Mouse (Mus musculus): ENCODE results near the gene Ppp1r27.

Gene Ppp1r27

DNA sequence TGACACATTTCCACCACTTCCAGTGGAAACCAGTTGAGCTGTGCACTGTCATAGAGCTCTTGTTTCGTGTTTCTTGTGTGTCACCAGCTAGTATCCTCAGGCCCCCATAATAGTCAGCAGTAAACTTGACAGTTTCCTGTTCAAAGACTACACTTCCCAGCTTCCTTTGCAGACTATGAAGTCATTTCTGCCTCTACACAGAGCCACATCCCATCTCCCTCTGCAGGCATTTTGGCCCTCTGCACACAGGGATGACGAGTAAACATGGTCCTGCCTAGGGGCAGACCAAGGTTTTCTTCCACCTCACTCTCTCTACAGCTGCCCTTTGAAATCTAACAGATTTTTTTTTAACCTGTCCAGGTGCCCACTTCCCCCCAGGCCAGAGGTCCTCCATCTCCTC is 3.5 kb downstream of the Ppp1r27 start:
- DNase-seq (ENCODE audit: low spot score in 2 of 2), result no peak

DNA sequence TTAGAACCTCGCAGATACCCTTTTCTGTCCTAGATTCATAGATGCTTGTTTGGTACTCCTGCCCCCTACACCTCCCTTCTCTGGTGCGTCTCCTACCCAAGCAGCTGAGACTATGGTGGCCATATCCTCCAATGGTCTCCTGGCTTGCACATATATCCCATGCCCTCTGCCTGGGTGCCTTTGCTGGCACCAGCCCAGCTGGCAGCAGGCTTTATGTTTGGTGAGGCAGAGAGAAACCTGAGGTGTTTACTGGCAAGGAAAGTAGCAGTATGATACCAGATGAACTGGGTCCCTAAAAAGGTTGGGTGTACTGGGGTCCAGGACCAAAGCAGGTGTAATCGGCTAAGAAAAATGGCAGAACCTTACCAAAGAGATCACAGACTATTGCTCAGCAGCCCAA is 5.0 kb downstream of the Ppp1r27 start:
- no peak for DNase-seq (ENCODE audit: low spot score in 2 of 2)

DNA sequence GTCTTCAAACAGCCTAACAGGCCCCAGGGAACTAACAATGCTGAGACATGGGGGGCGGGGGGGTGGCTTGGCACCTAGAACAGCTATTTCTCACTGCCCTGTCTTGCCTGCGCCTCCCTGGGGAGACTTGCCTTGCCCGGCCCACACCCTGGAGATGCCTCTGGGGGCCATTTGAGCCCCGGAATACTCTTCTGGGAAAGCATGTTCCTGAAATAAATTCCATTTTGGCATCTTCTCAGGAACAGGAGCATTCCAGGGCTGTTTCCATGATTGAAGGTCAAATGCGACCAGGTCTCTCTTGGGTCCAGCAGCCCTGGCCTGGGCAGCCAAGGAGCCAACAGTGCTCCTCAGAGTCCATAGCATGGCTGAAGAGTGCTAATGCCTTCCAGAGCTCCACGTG is 8.6 kb downstream of the Ppp1r27 start:
- DNase-seq (ENCODE audit: low spot score in 2 of 2), result no peak

DNA sequence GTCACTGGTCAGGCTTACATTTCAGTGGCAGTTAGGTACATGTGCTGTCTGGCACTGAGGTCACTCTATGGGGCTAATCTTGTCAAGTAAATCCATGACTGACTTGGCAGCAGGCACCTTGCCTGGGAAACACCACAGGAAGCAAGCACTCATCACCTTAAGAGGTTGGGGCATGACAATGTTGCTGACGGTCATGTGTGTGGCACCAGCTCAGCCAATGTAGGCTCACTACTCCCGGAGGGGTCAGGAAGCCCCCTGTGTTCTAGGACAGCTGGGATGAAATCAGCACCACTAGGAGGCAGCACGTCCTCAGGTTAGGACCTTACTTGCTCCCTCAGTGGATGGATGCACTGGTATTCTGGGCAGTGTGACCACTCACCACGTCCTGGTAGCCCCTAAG is 9.0 kb downstream of the Ppp1r27 start:
- no peak for DNase-seq (ENCODE audit: low spot score in 2 of 2)

DNA sequence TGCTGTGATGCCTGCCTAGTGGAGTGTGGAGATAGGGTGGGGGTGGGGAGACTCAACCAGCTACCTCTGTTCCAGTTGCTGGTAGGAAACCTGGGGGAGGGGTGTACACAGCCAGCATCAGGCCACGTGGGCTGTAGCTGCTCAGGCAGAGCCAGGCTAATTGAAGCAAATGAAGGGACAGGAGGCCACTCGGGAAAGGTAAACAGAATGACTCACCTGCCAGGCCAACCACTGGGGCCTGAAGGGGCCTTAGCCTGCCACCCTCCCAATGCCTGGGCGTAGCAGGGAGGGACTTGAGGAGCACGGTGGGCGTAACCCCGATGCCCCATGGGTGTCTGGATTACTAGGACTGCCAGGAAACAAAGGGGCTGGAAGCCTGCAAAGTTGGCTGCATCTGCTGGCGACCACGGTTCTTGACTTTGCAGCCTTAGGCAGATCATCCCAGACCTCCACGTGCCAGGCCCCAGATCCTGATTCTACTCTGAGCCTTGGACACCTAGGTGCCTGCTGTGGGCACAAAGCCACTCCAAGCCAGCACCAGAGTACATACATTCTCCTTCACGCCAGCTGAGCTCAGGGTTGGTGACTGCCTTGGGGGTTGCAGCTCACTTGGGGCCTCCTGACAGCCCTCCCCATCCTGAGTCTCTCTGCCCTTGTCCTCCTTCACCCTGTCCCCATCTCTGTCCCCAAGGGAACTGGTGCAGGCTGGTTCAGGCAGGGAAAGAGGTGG is 11.5 kb downstream of the Ppp1r27 start:
- no peak for DNase-seq (ENCODE audit: low spot score in 2 of 2)

DNA sequence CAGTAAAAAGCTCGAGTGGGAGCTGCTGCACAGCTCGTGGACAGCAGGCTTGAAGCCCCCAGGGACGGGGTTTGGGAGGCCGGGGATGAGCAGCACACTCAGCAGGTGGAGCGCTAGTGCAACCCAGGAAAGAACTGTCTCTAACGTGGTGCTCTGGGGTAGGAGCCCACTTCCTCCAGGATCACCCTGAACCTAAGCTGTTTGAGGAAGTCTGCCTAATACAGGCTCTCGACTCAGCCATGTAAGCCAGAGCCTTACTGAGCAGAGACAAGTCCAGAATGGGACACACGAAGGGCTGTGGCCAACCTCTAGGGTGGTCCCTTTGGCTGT is 12.0 kb downstream of the Ppp1r27 start:
- DNase-seq (ENCODE audit: low spot score in 2 of 2), result no peak

DNA sequence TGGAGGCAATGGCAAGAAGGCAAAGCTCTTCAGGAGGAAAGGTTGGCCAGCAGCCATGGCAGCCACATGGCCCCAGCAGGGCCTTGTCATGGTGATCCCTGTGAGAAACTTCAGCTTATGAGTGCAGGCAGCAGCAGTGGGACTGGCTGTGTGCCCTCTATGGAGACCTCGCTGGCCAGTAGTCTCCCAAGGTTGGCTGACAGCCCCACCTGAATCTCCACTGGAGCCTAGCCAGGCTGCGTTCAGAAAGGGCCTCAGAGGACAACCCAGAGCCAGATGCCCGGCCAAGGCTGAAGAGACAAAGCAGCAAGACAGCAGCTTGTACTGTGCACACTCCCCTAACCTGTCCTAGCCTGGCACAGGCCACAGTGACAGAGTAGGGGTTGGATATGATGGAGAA is 12.4 kb downstream of the Ppp1r27 start:
- no peak for DNase-seq (ENCODE audit: low spot score in 2 of 2)

DNA sequence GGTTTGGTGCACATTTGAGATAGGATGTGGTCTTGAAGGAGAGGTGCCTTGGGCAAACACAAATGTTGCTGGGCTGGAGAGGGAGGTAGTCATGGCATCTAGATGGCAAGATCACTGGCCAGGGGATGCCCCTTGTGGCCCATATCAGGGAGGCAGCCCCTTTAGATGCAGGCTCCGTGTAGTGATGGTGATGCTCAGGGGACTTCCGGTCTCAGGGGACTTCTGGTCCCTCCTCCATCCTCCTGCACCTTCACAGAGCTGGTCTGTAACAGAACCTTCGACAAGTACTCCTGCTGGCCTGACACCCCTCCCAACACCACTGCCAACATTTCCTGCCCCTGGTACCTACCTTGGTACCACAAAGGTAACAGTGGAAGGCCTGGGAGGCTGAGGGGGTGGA is 15.1 kb downstream of the Ppp1r27 start:
- no peak for DNase-seq (ENCODE audit: low spot score in 2 of 2)

DNA sequence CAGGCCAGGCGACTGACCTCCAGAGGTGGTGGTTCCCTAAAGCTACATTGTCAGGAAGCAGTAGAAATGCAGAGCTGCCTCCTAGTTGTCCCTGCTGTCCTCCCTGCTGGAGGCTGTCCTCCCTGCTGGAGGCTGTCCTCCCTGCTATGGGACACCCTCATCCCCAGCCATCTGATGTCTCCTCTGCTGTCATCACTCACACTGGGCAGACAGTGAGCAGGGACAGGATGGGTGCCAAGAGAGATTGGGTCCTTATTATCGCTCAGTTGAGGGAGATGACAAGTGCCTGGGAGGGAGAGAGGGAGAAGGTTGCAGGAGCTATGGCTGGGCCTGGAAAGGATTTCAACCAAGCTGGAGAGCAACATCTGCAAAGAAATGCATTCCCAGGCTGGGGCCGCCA is 15.8 kb downstream of the Ppp1r27 start:
- DNase-seq (ENCODE audit: low spot score in 2 of 2), result no peak

DNA sequence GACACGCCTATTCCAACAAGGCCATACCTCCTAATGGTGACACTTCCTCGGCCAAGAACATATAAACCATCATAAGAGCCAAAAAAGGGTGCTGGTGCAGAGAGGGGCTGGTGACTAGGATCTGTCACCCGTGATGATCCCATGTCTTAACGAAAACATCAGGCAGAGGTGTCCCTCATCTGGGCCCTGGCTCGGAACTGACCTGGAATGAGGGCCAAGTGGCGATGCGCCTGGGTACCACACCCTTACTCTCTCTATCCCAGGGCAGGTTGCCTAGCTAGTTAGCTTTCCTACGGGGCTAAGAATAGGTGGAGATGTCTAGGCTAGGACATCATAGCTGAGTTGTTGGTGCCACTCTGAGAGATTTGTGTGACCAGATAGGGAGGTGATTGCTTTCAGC is 16.8 kb downstream of the Ppp1r27 start:
- DNase-seq (ENCODE audit: low spot score in 2 of 2), result no peak

DNA sequence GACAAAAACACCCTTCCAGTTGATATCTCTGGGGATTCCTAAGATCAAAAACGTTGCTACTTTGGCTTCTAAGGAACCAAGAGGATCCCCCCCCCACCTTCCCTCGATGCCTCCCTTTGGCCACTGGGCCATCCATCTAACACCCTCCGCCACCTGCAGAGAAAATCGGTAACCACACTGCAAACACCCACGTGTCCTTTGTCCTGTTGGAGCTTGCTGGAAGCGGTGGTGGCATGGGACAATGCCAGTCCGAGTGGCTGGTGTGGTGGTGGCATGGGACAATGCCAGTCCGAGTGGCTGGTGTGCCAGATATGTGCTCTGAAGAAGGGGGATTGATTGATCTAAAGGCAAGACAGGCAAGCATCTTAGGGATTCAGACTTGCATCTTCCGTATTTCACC is 19.3 kb downstream of the Ppp1r27 start:
- no peak for DNase-seq (ENCODE audit: low spot score in 2 of 2)

DNA sequence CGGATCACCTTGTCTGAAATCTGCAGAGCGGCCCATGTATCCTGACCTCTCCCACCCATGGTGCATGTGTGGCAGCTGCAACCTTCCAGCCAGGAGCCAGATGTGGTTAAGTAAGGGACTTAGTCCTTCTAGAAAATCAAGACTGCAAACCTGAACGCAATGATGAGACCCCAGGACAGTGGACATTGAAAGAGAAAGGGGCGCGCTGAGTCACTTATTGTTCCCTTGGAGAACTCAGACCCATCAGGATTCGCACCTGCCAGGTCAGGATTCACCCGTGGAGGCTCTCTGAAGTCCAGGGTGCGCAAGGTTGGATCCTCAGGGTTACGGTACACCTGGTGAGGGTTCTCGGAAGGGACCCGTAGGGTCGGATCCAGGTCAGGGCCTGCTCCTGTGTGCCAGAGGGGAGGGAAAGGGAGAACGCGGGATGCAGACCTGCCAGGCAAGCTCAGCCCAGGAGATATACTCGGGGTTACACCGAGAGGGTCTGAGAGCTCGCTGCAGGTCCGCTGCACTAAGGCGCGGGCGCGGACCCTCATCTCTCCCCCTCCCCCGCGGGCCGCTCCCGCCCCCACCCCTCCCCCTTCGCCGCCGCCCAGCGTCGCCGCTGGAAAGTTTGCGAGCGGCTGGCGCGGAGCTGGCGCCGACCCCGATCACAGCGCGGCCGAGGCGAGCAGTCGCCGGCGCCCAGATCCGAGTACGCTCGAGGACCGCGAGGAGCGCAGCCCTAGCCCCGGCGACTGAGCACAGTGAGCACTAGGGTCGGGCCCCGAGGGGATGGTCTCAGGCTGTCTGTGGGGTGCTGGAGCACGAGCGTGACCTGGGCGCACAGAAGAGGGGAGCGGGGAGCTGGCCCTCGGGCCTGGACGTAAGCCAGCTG is 20.6 kb downstream of the Ppp1r27 start, which contains the start of gene Gcgr:
Gene Gcgr, plus strand, starts transcription at position 615 of the 880 bp plus-strand sequence.
- no peak for DNase-seq (ENCODE audit: low spot score in 2 of 2)

DNA sequence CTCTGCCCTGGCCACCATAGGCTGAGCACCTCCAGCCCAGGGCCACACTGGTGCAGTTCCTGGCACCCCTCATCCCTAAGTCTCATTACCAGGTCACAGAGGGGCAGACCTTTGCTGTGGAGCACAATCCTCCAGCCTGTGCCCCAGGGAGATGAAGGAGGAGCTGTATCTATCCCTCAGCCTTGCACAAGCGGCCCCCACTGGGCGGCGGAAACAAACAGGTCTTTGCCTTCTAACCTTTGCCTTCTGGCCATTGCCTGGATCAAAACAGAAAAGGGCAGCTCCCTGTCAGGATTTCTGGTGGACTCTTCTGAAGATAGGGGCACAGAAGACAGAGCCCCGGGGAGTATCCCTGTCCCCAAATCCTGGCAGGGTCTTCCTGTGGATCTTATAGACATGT is 22.0 kb downstream of the Ppp1r27 start:
- no peak for DNase-seq (ENCODE audit: low spot score in 2 of 2)

DNA sequence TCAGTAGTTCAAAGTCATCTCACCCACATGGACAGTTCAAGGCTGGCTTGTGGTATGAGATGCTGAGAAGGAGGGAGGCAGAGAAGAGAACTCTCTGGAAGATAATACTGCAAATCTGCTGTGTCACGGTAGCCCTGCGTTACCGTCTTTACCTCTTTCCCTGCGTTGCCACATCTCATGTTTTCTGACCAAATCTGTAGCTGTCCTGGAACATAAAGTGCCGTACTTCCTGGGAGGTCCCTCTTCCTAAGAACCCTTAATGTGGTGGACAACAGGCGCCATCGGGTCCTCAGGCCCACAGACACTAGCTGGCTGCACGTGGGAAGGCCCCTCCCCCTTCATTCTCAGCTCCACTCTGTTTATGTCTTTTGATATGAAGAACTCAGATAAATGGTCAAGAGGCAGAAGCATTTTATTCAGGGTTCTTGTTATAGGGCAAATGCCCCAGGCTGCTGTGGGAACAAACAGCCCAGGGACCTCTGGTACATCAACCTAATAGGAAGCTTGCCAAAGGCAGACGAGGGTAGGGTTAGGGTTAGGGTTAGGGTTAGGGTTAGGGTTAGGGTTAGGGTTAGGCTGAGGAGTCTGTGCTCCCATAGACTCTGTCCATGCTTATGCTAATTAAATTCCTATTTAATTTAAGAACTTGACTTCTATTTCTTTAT is 23.1 kb downstream of the Ppp1r27 start:
- no peak for DNase-seq (ENCODE audit: low spot score in 2 of 2)

DNA sequence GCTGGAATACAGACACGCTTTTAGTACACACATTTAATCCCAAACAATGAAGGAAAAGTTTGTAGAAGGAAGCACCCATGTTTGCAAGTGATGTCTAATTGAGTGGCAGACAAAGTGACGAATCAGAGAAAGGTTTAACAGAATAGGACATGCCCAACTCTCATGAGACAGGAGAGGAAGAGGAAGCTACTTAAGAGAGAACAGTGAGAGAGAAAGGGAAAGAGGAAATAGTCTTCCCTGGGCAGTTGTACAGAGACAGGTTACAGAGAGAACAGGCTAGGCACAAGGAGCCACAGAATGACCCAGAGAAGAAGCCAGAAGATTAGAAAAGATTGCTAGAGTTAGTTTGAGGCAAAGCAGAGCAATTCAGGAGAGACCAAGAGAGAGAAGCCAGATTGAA is 25.0 kb downstream of the Ppp1r27 start:
- no peak for DNase-seq (ENCODE audit: low spot score in 2 of 2)

DNA sequence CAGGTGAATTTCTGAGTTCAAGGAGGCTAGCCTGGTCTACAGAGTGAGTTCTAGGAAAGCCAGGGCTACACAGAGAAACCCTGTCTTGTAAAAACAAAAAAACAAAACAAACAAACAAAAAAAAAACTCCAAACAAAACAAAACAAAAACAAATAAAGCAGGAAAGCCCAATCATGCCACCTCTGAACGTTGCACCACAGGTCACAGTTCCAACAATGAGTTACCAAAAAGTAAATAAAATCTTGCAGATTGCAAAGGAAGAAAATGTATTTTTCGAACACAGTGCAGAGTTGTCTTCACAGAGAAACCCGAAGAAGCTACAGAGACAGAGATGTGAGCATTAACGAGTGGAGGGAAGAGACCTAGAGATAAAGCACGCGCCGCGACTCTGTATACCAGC is 28.4 kb downstream of the Ppp1r27 start:
- no peak for DNase-seq (ENCODE audit: low spot score in 2 of 2)

DNA sequence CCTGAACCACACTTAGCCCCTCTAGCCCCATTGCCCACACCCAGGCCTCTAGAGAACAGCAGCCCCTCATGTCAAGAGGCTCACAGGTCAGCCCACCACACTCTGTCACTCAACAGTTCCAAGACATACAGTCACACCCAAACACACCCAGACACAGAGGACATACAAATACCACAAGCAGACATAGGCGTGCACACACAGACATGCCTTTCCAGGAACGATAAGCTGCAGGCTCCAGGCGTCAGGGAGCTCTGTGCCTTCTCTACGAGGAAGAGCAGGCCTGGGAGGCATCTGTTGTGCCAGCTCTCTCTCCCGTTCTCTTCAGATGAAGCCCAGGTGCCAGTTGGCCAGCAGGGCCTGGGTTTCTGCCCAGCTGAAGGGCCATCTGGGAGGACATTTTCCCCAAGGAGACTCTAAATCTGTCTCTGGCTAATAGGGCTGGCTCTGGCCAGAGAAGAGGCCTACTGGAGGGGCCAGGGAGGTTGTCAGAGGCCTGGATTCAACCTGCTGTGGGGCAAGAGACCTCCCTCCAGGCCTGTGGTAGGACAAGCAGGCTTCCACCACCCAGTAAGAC is 29.9 kb downstream of the Ppp1r27 start:
- no peak for DNase-seq (ENCODE audit: low spot score in 2 of 2)

DNA sequence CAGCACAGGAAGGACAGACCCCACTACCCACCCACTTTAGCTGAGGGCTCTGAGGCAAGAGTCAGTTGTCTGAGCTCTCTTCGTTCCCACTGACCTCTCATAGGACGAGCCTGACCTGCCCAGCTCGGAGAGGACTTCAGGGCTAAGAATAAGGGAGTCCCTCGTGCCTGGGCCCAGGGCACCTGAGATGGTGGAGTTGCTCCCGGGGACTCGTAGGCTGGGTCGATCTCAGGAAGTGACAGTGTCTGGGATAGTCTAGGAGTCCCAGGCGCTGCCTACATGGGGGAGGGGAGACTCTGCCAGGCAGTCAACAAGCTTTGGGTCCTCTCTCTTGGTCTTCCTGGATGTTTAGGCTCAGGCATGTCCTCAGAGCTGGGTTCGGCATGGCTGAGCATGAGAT is 30.4 kb downstream of the Ppp1r27 start:
- no peak for DNase-seq (ENCODE audit: low spot score in 2 of 2)

DNA sequence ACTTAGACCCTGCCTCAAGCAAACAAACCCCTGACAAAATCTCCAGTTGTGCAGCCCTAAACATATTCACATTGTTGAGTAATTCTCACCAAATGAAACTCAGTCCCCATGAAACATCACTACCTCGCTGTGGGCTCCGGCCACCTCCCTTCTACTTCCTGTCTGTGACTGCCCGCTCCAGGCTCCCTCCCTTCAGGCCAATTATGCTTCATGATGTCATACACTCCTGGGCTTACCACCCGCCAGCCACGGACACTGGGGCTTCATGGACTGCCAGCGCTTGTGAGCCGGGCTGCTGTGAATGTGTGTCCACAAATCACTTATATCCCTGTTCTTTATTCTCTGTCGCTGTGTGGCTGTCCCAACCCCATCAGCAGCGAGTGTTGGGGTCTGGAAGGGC is 31.2 kb downstream of the Ppp1r27 start:
- peak in 1 of 2 experiments; percentile 36 for DNase-seq (ENCODE audit: low spot score in 2 of 2)

DNA sequence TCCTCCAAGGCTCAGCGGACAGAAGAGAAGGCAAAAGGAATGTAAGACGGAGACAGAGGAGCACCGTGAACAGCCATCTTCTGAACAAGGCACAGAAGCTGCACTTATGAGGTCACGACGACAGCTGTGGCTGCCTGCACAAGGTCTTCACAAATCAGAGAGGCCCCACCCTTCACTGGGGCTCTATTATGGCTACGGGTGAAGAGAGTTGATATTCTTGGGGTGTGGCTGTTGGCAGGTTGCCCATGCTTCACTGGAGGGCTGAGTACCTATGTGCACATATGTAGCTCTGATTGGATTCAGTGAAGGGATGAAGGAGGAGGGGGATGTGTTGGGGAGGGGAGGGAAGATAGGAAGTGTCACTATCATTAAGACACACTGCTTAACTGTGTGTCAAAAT is 32.4 kb downstream of the Ppp1r27 start:
- peak in 1 of 2 experiments; percentile 64 for DNase-seq (ENCODE audit: low spot score in 2 of 2)

DNA sequence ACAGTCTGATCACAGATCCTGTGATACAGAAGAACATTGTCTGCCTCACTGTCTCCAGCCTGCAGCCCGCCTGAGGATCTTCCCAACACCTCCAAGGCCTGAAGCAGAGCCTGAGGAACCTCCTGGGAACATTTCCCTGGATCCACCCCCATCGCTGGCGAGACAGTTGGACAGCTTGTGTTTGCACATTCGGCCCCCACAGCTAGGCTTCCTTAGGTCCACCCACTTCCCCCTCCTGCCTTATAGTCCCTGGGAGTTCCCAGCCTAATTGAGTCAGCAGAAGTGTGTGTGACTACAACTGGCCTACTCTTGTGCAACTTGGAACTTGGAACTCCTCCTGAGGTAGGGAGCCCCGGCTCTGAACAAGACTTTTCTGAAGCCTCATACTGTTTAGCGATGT is 32.9 kb downstream of the Ppp1r27 start:
- DNase-seq (ENCODE audit: low spot score in 2 of 2), result no peak

DNA sequence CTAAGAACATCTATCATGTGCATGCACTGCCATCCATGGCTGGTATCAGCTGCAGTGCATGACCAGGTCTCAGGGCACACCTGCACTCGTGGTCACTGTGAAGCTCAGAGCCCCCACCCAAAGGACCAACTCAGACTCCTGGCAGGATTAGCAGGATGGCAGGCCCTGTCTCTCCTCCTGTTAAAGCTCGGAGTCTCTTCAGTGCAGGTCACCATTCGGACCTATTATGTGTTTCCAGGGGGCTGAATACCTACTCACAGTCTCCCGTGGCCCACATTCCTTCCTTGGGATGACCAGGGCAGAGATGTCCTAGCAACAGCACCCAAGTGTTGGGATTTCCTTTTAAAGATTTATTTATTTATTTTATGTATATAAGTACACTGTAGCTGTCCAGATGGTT is 33.8 kb downstream of the Ppp1r27 start:
- no peak for DNase-seq (ENCODE audit: low spot score in 2 of 2)

Data from spleen, postnatal 10 days (tissue).